Mouse (Mus musculus): ENCODE measurements at regions not wholly inside any gene's neighbourhood (a gene's known extent, or its start where the extent isn't known, plus 50 kb on each side); places are given as distances from the start of the nearest gene placed in this dataset.
"Not testable (repeated sequence)": the region's sequence is repeated elsewhere in the genome, so short reads cannot be mapped to it uniquely, and the experiment has no call there.

DNA sequence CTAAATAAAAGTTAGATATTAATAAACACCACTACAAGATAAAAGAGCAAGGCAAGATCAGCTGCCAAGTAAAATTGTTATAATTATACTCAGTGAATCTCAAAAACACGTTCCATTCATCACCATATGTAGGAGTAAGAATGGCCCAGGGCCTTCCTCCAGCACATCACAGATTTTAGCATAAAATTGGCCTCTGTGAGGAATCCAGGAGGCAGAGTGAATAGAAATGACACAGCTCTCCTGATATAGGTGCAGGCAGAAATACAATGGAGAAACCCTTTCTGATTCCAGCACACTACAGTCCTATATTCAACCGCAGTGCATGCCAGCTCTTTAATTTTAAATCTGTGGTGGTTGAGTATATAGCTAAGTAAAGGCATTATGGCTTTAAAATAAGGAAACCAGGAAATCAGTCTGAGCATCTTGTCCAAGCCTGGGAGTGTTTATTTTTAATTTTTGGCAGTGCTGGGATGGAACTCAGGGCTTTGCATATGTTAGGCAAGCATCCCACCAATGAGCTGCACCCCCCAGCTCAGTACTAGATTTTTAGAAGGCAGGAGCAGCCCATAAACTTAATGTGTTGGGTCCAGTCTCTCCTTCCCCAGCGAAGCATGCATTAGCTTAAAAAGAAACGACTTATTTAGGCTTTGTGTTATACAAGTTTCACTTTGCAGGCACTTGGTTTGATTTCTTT, 158.3 kb upstream of the Ptprz1 start:
- no peak for DNase-seq

- no peak for DNase-seq
Observed at GRCm38 (mm10) chr6:22716144-22716856, 159.0 kb upstream of the Ptprz1 start.

DNA sequence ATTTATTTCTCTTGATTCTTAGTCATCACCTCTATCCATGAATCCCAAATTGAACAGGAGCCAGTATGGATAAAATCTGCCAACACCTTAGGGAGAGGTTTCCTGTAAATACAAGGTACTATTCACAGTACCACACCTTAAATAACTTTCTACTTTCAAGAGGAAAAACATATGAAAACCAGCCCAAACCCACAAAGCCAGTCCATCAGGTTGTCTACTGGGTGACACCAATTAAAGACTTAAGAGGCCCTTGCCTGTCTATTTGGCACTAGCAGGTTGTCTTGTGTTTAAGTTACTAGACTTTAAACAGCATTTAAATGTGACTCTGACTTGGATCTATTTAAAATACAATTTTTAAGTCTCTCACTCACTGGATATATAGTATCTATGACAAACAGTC, 177.1 kb upstream of the Ptprz1 start:
- no peak for DNase-seq

- no peak for DNase-seq
Observed at GRCm38 (mm10) chr6:22688678-22689126, 186.6 kb upstream of the Ptprz1 start.

GRCm38 (mm10) chr6:22674586-22674929, 200.7 kb upstream of the Ptprz1 start:
- DNase-seq, result no peak

DNA sequence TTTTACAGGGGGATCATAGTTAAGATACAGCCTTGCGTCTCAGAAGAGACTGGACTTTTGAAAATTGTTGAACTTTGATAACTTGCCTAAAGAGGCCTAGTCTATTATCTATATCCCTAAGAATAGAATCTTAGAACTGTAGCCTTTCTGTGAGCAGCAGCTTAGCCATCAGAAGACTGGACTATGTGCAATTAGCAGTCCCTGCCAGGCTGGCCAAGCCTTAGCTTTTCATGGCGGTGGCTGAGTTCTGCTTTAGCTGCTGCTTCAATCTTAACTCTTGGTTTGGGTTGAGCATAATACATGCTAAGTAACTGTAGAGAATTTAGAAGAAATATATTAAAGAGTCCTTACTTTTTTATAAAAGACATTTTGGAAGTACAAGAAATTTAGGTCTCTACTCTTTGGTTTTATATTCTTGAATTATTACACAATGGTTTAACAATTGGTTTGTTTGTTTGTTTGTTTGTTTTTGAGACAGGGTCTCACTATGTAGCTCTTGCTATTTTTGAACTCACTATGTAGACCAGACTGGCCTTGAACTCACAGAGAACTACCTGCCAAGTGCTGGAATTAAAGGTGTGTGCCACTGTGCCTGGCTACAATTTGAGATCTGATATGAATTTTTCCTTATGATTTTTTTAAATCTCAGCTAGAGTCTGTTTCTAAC, 201.2 kb upstream of the Ptprz1 start:
- DNase-seq, result no peak

DNA sequence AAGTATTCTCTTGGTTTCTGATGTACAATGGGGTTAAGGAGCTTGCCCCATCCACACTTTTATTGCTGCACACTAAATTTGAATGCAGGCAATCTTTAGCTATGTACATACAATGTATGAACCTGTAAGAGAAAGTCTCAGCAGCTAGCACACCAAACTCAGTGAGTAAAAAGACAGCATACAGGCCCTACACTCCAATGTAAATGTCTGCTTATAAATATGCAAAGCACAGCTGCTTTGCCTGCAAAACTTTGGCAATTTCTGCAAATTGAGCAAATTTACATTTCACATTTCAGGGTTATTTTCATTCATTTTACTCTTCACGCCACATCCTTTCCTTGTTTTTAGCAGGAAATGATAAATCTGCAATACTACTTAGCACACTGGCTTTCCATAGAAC, 203.8 kb upstream of the Ptprz1 start:
- no peak for DNase-seq

GRCm38 (mm10) chr6:22668190-22668975, 206.9 kb upstream of the Ptprz1 start:
- no peak for DNase-seq

DNA sequence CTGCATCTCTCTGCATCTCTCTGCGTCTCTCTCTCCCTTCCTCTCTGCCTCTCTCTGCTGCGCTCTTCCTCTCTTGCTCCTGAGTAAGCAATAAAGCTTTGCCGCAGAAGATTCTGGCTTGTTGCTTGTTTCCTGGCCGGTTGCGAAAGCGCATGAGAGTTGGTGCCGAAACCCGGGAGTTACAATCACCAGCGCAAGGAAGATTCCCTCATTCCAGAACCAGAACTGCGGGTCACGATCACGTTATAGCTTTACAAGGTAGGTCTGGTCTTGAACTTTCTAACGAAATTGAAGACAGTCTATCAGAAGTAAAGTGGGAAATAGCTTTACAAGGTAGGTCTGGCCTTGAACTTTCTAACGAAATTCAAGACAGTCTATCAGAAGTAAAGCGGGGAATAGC, 217.9 kb upstream of the Ptprz1 start:
- not testable (repeated sequence) for DNase-seq

DNA sequence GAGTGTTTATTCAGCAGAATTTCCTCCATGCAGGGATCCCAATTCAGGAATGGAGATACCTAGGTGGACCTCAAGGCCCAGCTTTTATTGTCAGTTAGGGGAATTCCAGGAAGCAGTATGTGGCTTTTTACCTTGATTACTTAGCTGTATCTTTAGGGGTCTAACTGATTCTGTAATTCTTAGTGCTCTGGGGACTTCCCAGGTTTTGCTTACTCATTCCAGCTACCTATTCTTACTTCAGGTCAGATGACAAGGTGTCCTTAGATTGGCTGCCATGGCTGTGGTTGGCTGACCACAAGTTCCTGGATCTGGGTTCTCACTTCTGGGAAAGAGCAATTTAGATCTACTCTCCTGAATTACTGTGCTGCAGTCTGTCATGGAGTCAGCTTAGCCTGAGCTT, 235.2 kb upstream of the Ptprz1 start:
- DNase-seq, result no peak

DNA sequence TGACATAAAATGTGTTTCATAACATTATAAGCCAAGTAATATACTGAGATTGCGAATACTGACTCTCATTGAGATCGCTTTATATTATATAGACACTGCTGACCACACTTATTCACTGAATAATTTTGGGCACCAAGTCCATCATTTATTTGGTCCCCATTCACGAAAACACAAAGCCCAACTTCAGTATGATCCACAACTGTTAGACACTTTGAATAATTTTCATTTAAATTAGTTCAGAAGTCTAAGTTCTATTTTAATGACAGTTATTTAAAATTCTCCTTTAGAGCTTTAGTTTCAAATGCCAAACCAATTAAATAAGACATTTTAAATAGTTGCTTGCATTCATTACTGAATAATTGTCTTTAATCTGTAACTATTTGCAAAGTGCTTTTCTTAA, 240.2 kb upstream of the Ptprz1 start:
- no peak for DNase-seq

- no peak for DNase-seq
Observed at GRCm38 (mm10) chr6:22634740-22635139, 240.6 kb upstream of the Ptprz1 start.

- DNase-seq, result no peak
Observed at GRCm38 (mm10) chr6:22591592-22591991, 235.5 kb upstream of the Fam3c start.

DNA sequence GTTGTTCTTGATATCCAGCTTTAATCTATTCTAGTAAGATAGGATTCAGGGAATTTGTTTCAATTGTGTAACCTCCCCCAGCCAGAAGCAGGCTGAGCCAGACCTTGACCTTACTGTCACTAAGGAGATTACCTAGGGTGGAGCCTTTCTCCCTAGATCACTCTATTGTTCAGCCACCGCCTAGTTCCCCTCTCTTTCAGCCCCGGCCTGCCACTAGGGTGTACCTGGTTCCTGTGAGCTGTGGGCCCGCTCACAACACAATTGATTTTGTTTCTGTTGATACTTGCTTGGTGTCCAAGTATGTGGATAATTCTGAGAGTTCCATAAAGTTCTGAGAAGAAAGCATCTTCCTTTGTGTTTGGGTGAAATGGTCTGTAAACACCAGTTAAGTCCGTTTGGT, 228.8 kb upstream of the Fam3c start:
- no peak for DNase-seq

DNA sequence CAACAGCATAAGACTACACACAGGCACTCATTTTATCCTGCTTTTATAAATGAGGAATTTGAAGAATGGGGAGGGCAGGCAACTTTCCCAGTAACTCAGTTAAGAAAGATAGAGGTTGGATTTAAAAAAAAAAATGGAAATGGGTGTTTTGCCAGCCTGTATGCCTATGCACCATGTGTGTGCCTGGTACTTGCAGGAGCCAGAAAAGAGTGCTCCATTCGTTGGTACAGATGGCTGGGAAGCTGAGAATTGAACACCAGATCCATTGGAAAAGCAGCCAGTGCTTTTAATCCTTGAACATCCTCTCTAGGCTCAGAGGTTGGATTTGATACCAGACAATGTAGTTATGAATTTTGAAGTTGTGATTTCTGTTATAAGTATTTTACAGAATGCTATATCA, 216.9 kb upstream of the Fam3c start:
- DNase-seq, result no peak

DNA sequence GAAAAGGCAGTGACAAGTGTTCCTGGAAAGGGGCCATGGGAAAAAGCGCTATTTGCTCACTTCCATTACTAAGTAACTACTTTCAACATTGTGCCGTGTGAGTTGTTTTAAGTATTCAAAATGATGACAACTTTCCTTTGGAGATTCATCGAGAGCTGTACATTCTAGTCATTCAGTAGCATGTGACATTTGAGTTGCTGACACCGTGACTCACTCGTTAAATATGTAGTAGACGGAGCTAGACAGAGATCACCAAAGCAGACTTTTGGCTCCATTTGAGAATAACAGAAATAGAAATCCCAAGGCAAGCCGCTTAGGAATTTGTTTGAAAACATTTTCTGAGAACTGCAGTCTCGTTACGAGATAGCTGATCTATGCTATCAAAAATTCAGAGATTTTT, 211.8 kb upstream of the Fam3c start:
- no peak for DNase-seq

GRCm38 (mm10) chr6:22548296-22549245, 192.5 kb upstream of the Fam3c start:
- no peak for DNase-seq

DNA sequence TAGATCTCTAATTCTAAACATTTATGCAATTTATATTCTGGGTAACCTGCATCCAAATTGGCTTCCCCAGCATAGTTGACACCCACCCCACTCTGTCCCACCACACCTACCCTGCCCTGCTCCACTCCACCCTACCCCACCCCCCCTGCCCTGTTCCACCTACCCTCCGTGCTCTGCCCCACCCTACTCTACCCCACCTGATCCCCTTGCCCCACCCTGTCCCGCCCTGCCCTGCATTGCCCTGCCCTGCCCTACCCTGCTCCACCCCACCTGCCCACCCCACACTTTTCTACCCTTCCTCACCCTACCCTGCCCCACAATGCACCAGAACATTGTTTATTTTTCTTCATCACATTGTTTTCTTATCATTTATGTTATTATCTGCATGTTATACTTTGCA, 185.6 kb upstream of the Fam3c start:
- DNase-seq, result no peak

- no peak for DNase-seq
Observed at GRCm38 (mm10) chr6:22538254-22538653, 182.2 kb upstream of the Fam3c start.

DNA sequence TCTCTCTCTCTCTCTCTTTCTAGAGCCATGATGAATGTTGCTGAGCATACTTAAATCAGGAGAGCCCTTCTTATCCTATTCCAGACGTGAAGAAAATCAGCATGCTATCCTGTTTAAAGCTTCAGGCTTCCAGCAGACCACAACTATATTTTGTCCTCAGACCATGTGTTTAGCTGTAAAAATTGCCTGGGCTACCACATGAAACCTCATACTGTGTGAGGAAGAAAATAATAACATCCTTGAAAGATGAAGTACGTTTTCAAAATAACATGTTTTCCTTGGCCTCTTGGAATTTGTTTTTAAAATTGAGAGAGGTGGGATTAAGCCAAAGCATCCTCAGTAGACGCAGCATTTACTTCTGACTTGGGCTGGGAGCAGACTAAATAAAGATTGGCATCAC, 168.3 kb upstream of the Fam3c start:
- DNase-seq, result no peak

DNA sequence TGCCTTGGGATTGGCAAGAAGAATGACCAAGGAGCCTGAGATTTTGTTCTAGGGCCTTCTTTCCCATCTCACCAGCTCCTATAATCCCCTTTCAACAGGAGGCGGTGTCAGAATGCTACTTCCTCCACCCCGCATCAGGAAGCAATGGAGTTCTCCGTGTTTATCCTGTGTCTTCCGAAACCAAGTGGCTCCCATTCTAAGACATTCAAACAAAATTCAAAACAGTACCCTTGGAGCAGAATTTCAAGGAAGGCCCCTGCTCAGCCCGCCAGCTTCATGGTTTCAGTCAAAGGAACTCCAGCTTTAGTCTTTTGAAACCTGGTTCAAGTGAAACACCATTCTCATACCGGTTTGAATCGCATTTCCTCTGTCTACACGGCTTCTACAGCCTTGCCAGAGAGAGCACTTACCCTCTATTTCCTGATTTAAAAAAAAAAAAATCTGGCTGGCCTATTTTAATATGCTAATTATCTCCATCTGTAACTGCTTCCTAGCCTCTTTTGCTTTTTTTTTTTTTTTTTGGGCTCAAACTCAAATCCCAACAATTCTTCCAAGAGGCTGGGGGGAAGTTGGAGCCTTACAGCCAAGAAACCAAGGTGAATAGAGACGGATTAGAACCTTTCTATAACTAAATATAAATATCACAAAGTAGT, 167.7 kb upstream of the Fam3c start:
- DNase-seq, result no peak

- no peak for DNase-seq
Observed at GRCm38 (mm10) chr6:22506871-22507270, 150.8 kb upstream of the Fam3c start.
